ENCODE assay signal across 11 mouse cellular contexts in genomic region chr2:152470973-152471372, GRCm38 (mm10). TPM values are rescaled to one million over a fixed set of nuclear protein-coding genes. Genes with fewer than 3 reads are reported as not detected.
DNase-seq lines count a peak whose midpoint lies in the region; ATAC-seq and TF ChIP-seq lines count a peak whose summit lies in the region.
"Had no signal": no experiment of that assay in that cellular context is flagged by ENCODE, and none has a peak within 500 bp of the region (broad histone marks: within the 10 kb centered on the region; RNA-seq: fewer than 3 reads in every experiment).

No protein-coding gene starts in this region.

- no peaks in the 10 kb centered on the region for H3K79me2 ChIP-seq in myocyte (ENCODE audit: control insufficient read depth, insufficient read depth)

- DNase-seq in heart, postnatal 0 days (ENCODE audit: low spot score): no peak
- DNase-seq in heart, adult 11 months: no peak
- DNase-seq in 3T3-L1 (ENCODE audit: low read depth, low spot score) (peak; percentile 84), MEL-GATA-1-ER (ENCODE audit: extremely low read depth, low read depth) (peak; percentile 26)
- DNase-seq in cerebellum, postnatal 4 days (ENCODE audit: low spot score in 2 of 2): peak; percentile 30 to 42
- DNase-seq in layer of hippocampus, adult 11-12 months (ENCODE audit: low spot score): peak; percentile 74

- no peak overlapping the region for H3K4me3 ChIP-seq in heart, postnatal 0 days (ENCODE audit: low read depth, low read length)
- H3K4me3 ChIP-seq in myocyte: no peak overlapping the region
- no peak overlapping the region for H3K4me3 ChIP-seq in forebrain, embryonic 16.5 days (replicated peaks; ENCODE audit: low read length)
- H3K4me3 ChIP-seq: embryonic facial prominence, embryonic 13.5 days; limb, embryonic 15.5 days; stomach, embryonic 15.5 days had no signal

- ATAC-seq in heart, postnatal 0 days (ENCODE audit: insufficient read depth, low read depth): no peak
- ATAC-seq in forebrain, embryonic 16.5 days: no peak

- WGBS in heart, postnatal 0 days: 27% methylated on average over 7 of the region's 7 CpGs
- WGBS in forebrain, embryonic 16.5 days: 35% methylated on average over 7 of the region's 7 CpGs

- H3K9me3 ChIP-seq in heart, postnatal 0 days (replicated peaks; ENCODE audit: control insufficient read depth, low read length): no peaks in the 10 kb centered on the region
- no peaks in the 10 kb centered on the region for H3K9me3 ChIP-seq in forebrain, embryonic 16.5 days (ENCODE audit: control insufficient read depth, low read length)
- H3K9me3 ChIP-seq: embryonic facial prominence, embryonic 13.5 days; limb, embryonic 15.5 days; stomach, embryonic 15.5 days had no signal

- TF ChIP-seq EP300 in heart, postnatal 0 days (IDR thresholded peaks at IDR 0.05; ENCODE audit: low read depth): no peak

- no peak overlapping the region for H3K27ac ChIP-seq in heart, postnatal 0 days (ENCODE audit: low read depth)
- no peak overlapping the region for H3K27ac ChIP-seq in forebrain, embryonic 16.5 days (ENCODE audit: low read length)
- H3K27ac ChIP-seq: embryonic facial prominence, embryonic 13.5 days; limb, embryonic 15.5 days; stomach, embryonic 15.5 days had no signal

- H3K27me3 ChIP-seq in heart, postnatal 0 days (ENCODE audit: control insufficient read depth, insufficient read depth, low read length): no peaks in the 10 kb centered on the region
- H3K27me3 ChIP-seq in myocyte (ENCODE audit: control insufficient read depth, insufficient read depth, insufficient read length): no peaks in the 10 kb centered on the region
- no peaks in the 10 kb centered on the region for H3K27me3 ChIP-seq in forebrain, embryonic 16.5 days (replicated peaks; ENCODE audit: control insufficient read depth, insufficient read depth, low read length)
- H3K27me3 ChIP-seq: embryonic facial prominence, embryonic 13.5 days; limb, embryonic 15.5 days; stomach, embryonic 15.5 days had no signal

- H3K9ac ChIP-seq in heart, postnatal 0 days (replicated peaks; ENCODE audit: low read depth, low read length): no peak overlapping the region
- H3K9ac ChIP-seq in forebrain, embryonic 16.5 days (replicated peaks; ENCODE audit: low read depth, low read length): no peak overlapping the region
- H3K9ac ChIP-seq: embryonic facial prominence, embryonic 13.5 days; limb, embryonic 15.5 days; stomach, embryonic 15.5 days had no signal

- peak; percentile 55 for TF ChIP-seq CTCF in heart, postnatal 0 days (IDR thresholded peaks at IDR 0.05; ENCODE audit: low read depth)

- no peaks in the 10 kb centered on the region for H3K36me3 ChIP-seq in heart, postnatal 0 days (replicated peaks; ENCODE audit: control insufficient read depth, insufficient read depth, low read length)
- no peaks in the 10 kb centered on the region for H3K36me3 ChIP-seq in myocyte (ENCODE audit: control insufficient read depth, insufficient read depth)
- H3K36me3 ChIP-seq in forebrain, embryonic 16.5 days (ENCODE audit: control insufficient read depth, insufficient read depth): no peaks in the 10 kb centered on the region
- H3K36me3 ChIP-seq: embryonic facial prominence, embryonic 13.5 days; limb, embryonic 15.5 days; stomach, embryonic 15.5 days had no signal

- H3ac ChIP-seq in myocyte (ENCODE audit: control insufficient read depth, insufficient read length): no peak overlapping the region

- H3K4me1 ChIP-seq in heart, postnatal 0 days (ENCODE audit: control insufficient read depth, insufficient read depth): no peaks in the 10 kb centered on the region
- H3K4me1 ChIP-seq in forebrain, embryonic 16.5 days (replicated peaks; ENCODE audit: control insufficient read depth, insufficient read depth, low read length): no peaks in the 10 kb centered on the region
- H3K4me1 ChIP-seq: embryonic facial prominence, embryonic 13.5 days; limb, embryonic 15.5 days; stomach, embryonic 15.5 days had no signal

- H3K4me2 ChIP-seq in heart, postnatal 0 days (ENCODE audit: low read depth, low read length): no peak overlapping the region
- H3K4me2 ChIP-seq in myocyte (ENCODE audit: low read depth): peak overlapping the region; percentile 60
- H3K4me2 ChIP-seq in forebrain, embryonic 16.5 days (ENCODE audit: low read length): no peak overlapping the region
- H3K4me2 ChIP-seq: embryonic facial prominence, embryonic 13.5 days; limb, embryonic 15.5 days; stomach, embryonic 15.5 days had no signal

- no peak for TF ChIP-seq POLR2A in myocyte (IDR thresholded peaks at IDR 0.05; ENCODE audit: insufficient read length, low read depth)

TF ChIP-seq in myocyte, 11 proteins besides CTCF, POLR2A, EP300 and RAD21:
- TF ChIP-seq MYOD1 (IDR thresholded peaks at IDR 0.05; ENCODE audit: control insufficient read depth in 1 of 3, insufficient read length in 2 of 3, low read depth in 2 of 3) (no peak), CEBPB (IDR thresholded peaks at IDR 0.05; ENCODE audit: insufficient read depth, poor library complexity, severe bottlenecking) (no peak), TCF12 (IDR thresholded peaks at IDR 0.05; ENCODE audit: insufficient read depth, poor library complexity, severe bottlenecking) (no peak), REST (IDR thresholded peaks at IDR 0.05; ENCODE audit: insufficient read depth, insufficient read length) (no peak), E2F4 (IDR thresholded peaks at IDR 0.05; ENCODE audit: insufficient read depth) (no peak), MAX (IDR thresholded peaks at IDR 0.05; ENCODE audit: low read depth) (no peak), USF1 (IDR thresholded peaks at IDR 0.05; ENCODE audit: low read depth) (no peak), SRF (IDR thresholded peaks at IDR 0.05; ENCODE audit: control insufficient read depth, insufficient read length, low read depth) (no peak)

RNA-seq across cellular contexts. Expression of gene Defb20, which starts 5.9 kb away (rescaled TPM):
- not detected in 2 replicates for total RNA-seq in heart, postnatal 0 days (2014; rRNA removed; ENCODE audit: low replicate concordance)
- polyA plus RNA-seq in heart, postnatal 0 days (2015; fragmentation: Nextera tagmentation; extraction: Ambion mirVana): not detected in 2 replicates
- not detected for polyA plus RNA-seq in myocyte (2012; fragmentation: generic; extraction: Trizol)
- polyA plus RNA-seq in forebrain, embryonic 16.5 days (2015; fragmentation: Nextera tagmentation; extraction: Ambion mirVana): not detected in 2 replicates
- polyA plus RNA-seq: embryonic facial prominence, embryonic 13.5 days; limb, embryonic 15.5 days; stomach, embryonic 15.5 days had no signal

RNA-seq across cellular contexts. Expression of gene Defb23, which starts 6.6 kb away (rescaled TPM):
- total RNA-seq in heart, postnatal 0 days (2014; rRNA removed; ENCODE audit: low replicate concordance): not detected in 2 replicates
- not detected in 2 replicates for polyA plus RNA-seq in heart, postnatal 0 days (2015; fragmentation: Nextera tagmentation; extraction: Ambion mirVana)
- polyA plus RNA-seq in myocyte (2012; fragmentation: generic; extraction: Trizol): not detected
- not detected in 2 replicates for polyA plus RNA-seq in forebrain, embryonic 16.5 days (2015; fragmentation: Nextera tagmentation; extraction: Ambion mirVana)
- polyA plus RNA-seq: embryonic facial prominence, embryonic 13.5 days; limb, embryonic 15.5 days; stomach, embryonic 15.5 days had no signal

RNA-seq across cellular contexts. Expression of gene Defb22, which starts 19.0 kb away (rescaled TPM):
- not detected in 2 replicates for total RNA-seq in heart, postnatal 0 days (2014; rRNA removed; ENCODE audit: low replicate concordance)
- polyA plus RNA-seq in heart, postnatal 0 days (2015; fragmentation: Nextera tagmentation; extraction: Ambion mirVana): not detected in 2 replicates
- polyA plus RNA-seq in myocyte (2012; fragmentation: generic; extraction: Trizol): not detected
- polyA plus RNA-seq in forebrain, embryonic 16.5 days (2015; fragmentation: Nextera tagmentation; extraction: Ambion mirVana): not detected in 2 replicates
- polyA plus RNA-seq: embryonic facial prominence, embryonic 13.5 days; limb, embryonic 15.5 days; stomach, embryonic 15.5 days had no signal

RNA-seq across cellular contexts. Expression of gene Defb26, which starts 40.5 kb away (rescaled TPM):
- total RNA-seq in heart, postnatal 0 days (2014; rRNA removed; ENCODE audit: low replicate concordance): not detected in 2 replicates
- not detected in 2 replicates for polyA plus RNA-seq in heart, postnatal 0 days (2015; fragmentation: Nextera tagmentation; extraction: Ambion mirVana)
- polyA plus RNA-seq in myocyte (2012; fragmentation: generic; extraction: Trizol): not detected
- polyA plus RNA-seq in forebrain, embryonic 16.5 days (2015; fragmentation: Nextera tagmentation; extraction: Ambion mirVana): not detected in 2 replicates
- polyA plus RNA-seq: embryonic facial prominence, embryonic 13.5 days; limb, embryonic 15.5 days; stomach, embryonic 15.5 days had no signal

RNA-seq across cellular contexts. Expression of gene Defb28, which starts 47.1 kb away (rescaled TPM):
- not detected in 2 replicates for total RNA-seq in heart, postnatal 0 days (2014; rRNA removed; ENCODE audit: low replicate concordance)
- polyA plus RNA-seq in heart, postnatal 0 days (2015; fragmentation: Nextera tagmentation; extraction: Ambion mirVana): not detected in 2 replicates
- polyA plus RNA-seq in myocyte (2012; fragmentation: generic; extraction: Trizol): not detected
- not detected in 2 replicates for polyA plus RNA-seq in forebrain, embryonic 16.5 days (2015; fragmentation: Nextera tagmentation; extraction: Ambion mirVana)
- polyA plus RNA-seq: embryonic facial prominence, embryonic 13.5 days; limb, embryonic 15.5 days; stomach, embryonic 15.5 days had no signal

Comparison
In these comparisons a context has a peak if more than half of its experiments do, and no peak if none do; other contexts are left out.
1. DNase-seq: peak in 3T3-L1 (single experiment), MEL-GATA-1-ER (single experiment), cerebellum, postnatal 4 days (2 of 2) and layer of hippocampus, adult 11-12 months (single experiment); none in heart, postnatal 0 days (single experiment) and heart, adult 11 months (single experiment).